ENCODE assay signal across 13 mouse cellular contexts in genomic region chr11:24208951-24209351, GRCm38 (mm10).
A peak's percentile ranks its signal among the peaks of the same experiment; 100 is the strongest.
DNase-seq lines count a peak whose midpoint lies in the region; ATAC-seq lines count a peak whose summit lies in the region.
"Had no signal": no experiment of that assay in that cellular context is flagged by ENCODE, and none has a peak within 500 bp of the region (broad histone marks: within the 10 kb centered on the region; RNA-seq: fewer than 3 reads in every experiment).

No protein-coding gene starts in this region.

- no peak overlapping the region for H3K4me2 ChIP-seq in hindbrain, embryonic 15.5 days
- no peak overlapping the region for H3K4me2 ChIP-seq in hindbrain, embryonic 13.5 days
- H3K4me2 ChIP-seq in midbrain, embryonic 16.5 days (ENCODE audit: low read length) = no peak overlapping the region
- H3K4me2 ChIP-seq in intestine, embryonic 15.5 days (replicated peaks) = no peak overlapping the region
- H3K4me2 ChIP-seq: forebrain, embryonic 12.5 days; limb, embryonic 12.5 days had no signal

- no peak overlapping the region for H3K9ac ChIP-seq in hindbrain, embryonic 15.5 days
- H3K9ac ChIP-seq in hindbrain, embryonic 13.5 days = no peak overlapping the region
- H3K9ac ChIP-seq in midbrain, embryonic 16.5 days (ENCODE audit: low read depth, low read length) = no peak overlapping the region
- H3K9ac ChIP-seq in intestine, embryonic 15.5 days = no peak overlapping the region
- H3K9ac ChIP-seq: forebrain, embryonic 12.5 days; limb, embryonic 12.5 days had no signal

- peak; percentile 27 for DNase-seq in midbrain, embryonic 10.5 days (ENCODE audit: low spot score)
- DNase-seq in heart, adult 11 months = no peak
- DNase-seq: cerebellum, adult 9-11 months; kidney, adult 11 months; layer of hippocampus, adult 9-11 months had no signal

- H3K9me3 ChIP-seq in hindbrain, embryonic 15.5 days = no peaks in the 10 kb centered on the region
- H3K9me3 ChIP-seq in hindbrain, embryonic 13.5 days = no peaks in the 10 kb centered on the region
- H3K9me3 ChIP-seq in midbrain, embryonic 10.5 days (replicated peaks) = no peaks in the 10 kb centered on the region
- no peaks in the 10 kb centered on the region for H3K9me3 ChIP-seq in midbrain, embryonic 16.5 days (replicated peaks; ENCODE audit: control insufficient read depth, low read length, poor library complexity, severe bottlenecking)
- no peaks in the 10 kb centered on the region for H3K9me3 ChIP-seq in intestine, embryonic 15.5 days
- H3K9me3 ChIP-seq: forebrain, embryonic 12.5 days; limb, embryonic 12.5 days had no signal

- H3K4me1 ChIP-seq in hindbrain, embryonic 15.5 days (replicated peaks) = no peaks in the 10 kb centered on the region
- H3K4me1 ChIP-seq in hindbrain, embryonic 13.5 days (replicated peaks) = peaks cover 8% of the 10 kb centered on the region
- H3K4me1 ChIP-seq in midbrain, embryonic 10.5 days = peaks cover 23% of the 10 kb centered on the region
- H3K4me1 ChIP-seq in midbrain, embryonic 16.5 days (ENCODE audit: control insufficient read depth, insufficient read depth, low read length) = no peaks in the 10 kb centered on the region
- peaks cover 5% of the 10 kb centered on the region for H3K4me1 ChIP-seq in intestine, embryonic 15.5 days (replicated peaks)

- no peaks in the 10 kb centered on the region for H3K27me3 ChIP-seq in hindbrain, embryonic 15.5 days
- no peaks in the 10 kb centered on the region for H3K27me3 ChIP-seq in hindbrain, embryonic 13.5 days
- peaks cover 11% of the 10 kb centered on the region for H3K27me3 ChIP-seq in midbrain, embryonic 10.5 days (ENCODE audit: low read depth, poor library complexity, severe bottlenecking)
- no peaks in the 10 kb centered on the region for H3K27me3 ChIP-seq in midbrain, embryonic 16.5 days (ENCODE audit: control insufficient read depth, insufficient read depth, low read depth, low read length)
- no peaks in the 10 kb centered on the region for H3K27me3 ChIP-seq in intestine, embryonic 15.5 days (replicated peaks)
- H3K27me3 ChIP-seq: limb, embryonic 12.5 days had no signal

- WGBS in hindbrain, embryonic 15.5 days = 59% methylated on average over 6 of the region's 6 CpGs
- WGBS in hindbrain, embryonic 13.5 days = 45% methylated on average over 6 of the region's 6 CpGs
- WGBS in midbrain, embryonic 10.5 days = 55% methylated on average over 6 of the region's 6 CpGs
- 65% methylated on average over 6 of the region's 6 CpGs for WGBS in midbrain, embryonic 16.5 days
- WGBS in intestine, embryonic 15.5 days = 31% methylated on average over 6 of the region's 6 CpGs

- H3K4me3 ChIP-seq in hindbrain, embryonic 15.5 days = no peak overlapping the region
- no peak overlapping the region for H3K4me3 ChIP-seq in hindbrain, embryonic 13.5 days
- no peak overlapping the region for H3K4me3 ChIP-seq in midbrain, embryonic 10.5 days
- no peak overlapping the region for H3K4me3 ChIP-seq in midbrain, embryonic 16.5 days (ENCODE audit: low read depth, low read length)
- H3K4me3 ChIP-seq in intestine, embryonic 15.5 days (replicated peaks) = no peak overlapping the region
- H3K4me3 ChIP-seq: forebrain, embryonic 12.5 days; limb, embryonic 12.5 days had no signal

- H3K27ac ChIP-seq in hindbrain, embryonic 15.5 days (replicated peaks) = no peak overlapping the region
- H3K27ac ChIP-seq in hindbrain, embryonic 13.5 days = no peak overlapping the region
- peak overlapping the region; percentile 55; the same call in 1 of the 2 replicates for H3K27ac ChIP-seq in midbrain, embryonic 10.5 days (replicated peaks)
- H3K27ac ChIP-seq in midbrain, embryonic 16.5 days (ENCODE audit: low read length) = no peak overlapping the region
- no peak overlapping the region for H3K27ac ChIP-seq in intestine, embryonic 15.5 days
- H3K27ac ChIP-seq: forebrain, embryonic 12.5 days; limb, embryonic 12.5 days; macrophage had no signal

- H3K36me3 ChIP-seq in hindbrain, embryonic 15.5 days = no peaks in the 10 kb centered on the region
- no peaks in the 10 kb centered on the region for H3K36me3 ChIP-seq in hindbrain, embryonic 13.5 days
- H3K36me3 ChIP-seq in midbrain, embryonic 10.5 days = no peaks in the 10 kb centered on the region
- H3K36me3 ChIP-seq in midbrain, embryonic 16.5 days (ENCODE audit: control insufficient read depth, insufficient read depth, low read length) = no peaks in the 10 kb centered on the region
- H3K36me3 ChIP-seq in intestine, embryonic 15.5 days = no peaks in the 10 kb centered on the region
- H3K36me3 ChIP-seq: forebrain, embryonic 12.5 days; limb, embryonic 12.5 days had no signal

- ATAC-seq in hindbrain, embryonic 15.5 days (ENCODE audit: low FRiP score, low read depth) = peak; percentile 51; the same call in 1 of the 2 replicates
- ATAC-seq in hindbrain, embryonic 13.5 days (ENCODE audit: low FRiP score) = no peak
- no peak for ATAC-seq in midbrain, embryonic 16.5 days
- ATAC-seq in intestine, embryonic 15.5 days = peak; percentile 86
- no peak for ATAC-seq in megakaryocyte progenitor cell, adult 5-6 weeks (replicated peaks; ENCODE audit: poor library complexity)

Comparison
In these comparisons a context has a peak if more than half of its experiments do, and no peak if none do; other contexts are left out.
1. ATAC-seq: peak in hindbrain, embryonic 15.5 days (single experiment) and intestine, embryonic 15.5 days (single experiment); none in hindbrain, embryonic 13.5 days (single experiment), midbrain, embryonic 16.5 days (single experiment) and megakaryocyte progenitor cell, adult 5-6 weeks (single experiment).